Mouse (Mus musculus) heart, embryonic 12.5 days (tissue): ENCODE results near the gene Ak2. TPM values are rescaled to one million over a fixed set of nuclear protein-coding genes. Genes with fewer than 3 reads are reported as not detected.
A peak's percentile ranks its signal among the peaks of the same experiment; 100 is the strongest.

ENCODE experiments used
- ATAC-seq: fragments of 200-750 bp; cut with Nextera tagmentation; 2 replicates; pipeline ENCODE4 v1.8.0; 2017; ENCODE audit warnings: moderate TSS enrichment, moderate library complexity; ENCODE audit not compliant: insufficient number of reproducible peaks, low FRiP score
- H3K27ac ChIP-seq: fragments of 300-500 bp; sonication (generic); 2 replicates; pipeline ENCODE4 v1.5.1; 2016; ENCODE audit warnings: mild to moderate bottlenecking, moderate library complexity; ENCODE audit not compliant: poor library complexity, severe bottlenecking
- H3K27me3 ChIP-seq: fragments of 300-500 bp; sonication (generic); replicated peaks from 2 replicates; pipeline ENCODE4 v1.6.1; 2016; ENCODE audit warnings: mild to moderate bottlenecking, moderate library complexity
- H3K36me3 ChIP-seq: fragments of 300-500 bp; sonication (generic); 2 replicates; pipeline ENCODE4 v1.6.1; 2016; ENCODE audit warnings: mild to moderate bottlenecking, moderate library complexity
- H3K4me1 ChIP-seq: fragments of 300-500 bp; sonication (generic); replicated peaks from 2 replicates; pipeline ENCODE4 v1.6.1; 2016; ENCODE audit warnings: mild to moderate bottlenecking
- H3K4me2 ChIP-seq: fragments of 300-500 bp; sonication (generic); 2 replicates; pipeline ENCODE4 v1.6.1; 2016; ENCODE audit warnings: mild to moderate bottlenecking, moderate library complexity
- H3K4me3 ChIP-seq: fragments of 300-500 bp; sonication (generic); 2 replicates; pipeline ENCODE4 v1.5.1; 2016; ENCODE audit warnings: mild to moderate bottlenecking
- H3K9ac ChIP-seq: fragments of 300-500 bp; sonication (generic); 2 replicates; pipeline ENCODE4 v1.6.1; 2016; ENCODE audit warnings: mild to moderate bottlenecking, moderate library complexity
- H3K9me3 ChIP-seq: fragments of 300-500 bp; sonication (generic); replicated peaks from 2 replicates; pipeline ENCODE4 v1.6.1; 2016; ENCODE audit warnings: mild to moderate bottlenecking, moderate library complexity
- WGBS: fragments of 180-500 bp; shearing (Covaris S2); methylation state at CpG from one replicate; pipeline ENCODE4 v1.1.7; 2016; 5-methylcytosine and 5-hydroxymethylcytosine counted together
- polyA plus RNA-seq: library from polyadenylated mRNA; unstranded; fragments of >200 nt; fragmentation: Nextera tagmentation; extraction: Ambion mirVana; gene quantifications from 2 replicates; pipeline ENCODE4 v1.2.1, GENCODE M21; 2016

Ak2 gene
- polyA plus RNA-seq, 1 experiment from 2014 or later: 167 TPM

DNA sequence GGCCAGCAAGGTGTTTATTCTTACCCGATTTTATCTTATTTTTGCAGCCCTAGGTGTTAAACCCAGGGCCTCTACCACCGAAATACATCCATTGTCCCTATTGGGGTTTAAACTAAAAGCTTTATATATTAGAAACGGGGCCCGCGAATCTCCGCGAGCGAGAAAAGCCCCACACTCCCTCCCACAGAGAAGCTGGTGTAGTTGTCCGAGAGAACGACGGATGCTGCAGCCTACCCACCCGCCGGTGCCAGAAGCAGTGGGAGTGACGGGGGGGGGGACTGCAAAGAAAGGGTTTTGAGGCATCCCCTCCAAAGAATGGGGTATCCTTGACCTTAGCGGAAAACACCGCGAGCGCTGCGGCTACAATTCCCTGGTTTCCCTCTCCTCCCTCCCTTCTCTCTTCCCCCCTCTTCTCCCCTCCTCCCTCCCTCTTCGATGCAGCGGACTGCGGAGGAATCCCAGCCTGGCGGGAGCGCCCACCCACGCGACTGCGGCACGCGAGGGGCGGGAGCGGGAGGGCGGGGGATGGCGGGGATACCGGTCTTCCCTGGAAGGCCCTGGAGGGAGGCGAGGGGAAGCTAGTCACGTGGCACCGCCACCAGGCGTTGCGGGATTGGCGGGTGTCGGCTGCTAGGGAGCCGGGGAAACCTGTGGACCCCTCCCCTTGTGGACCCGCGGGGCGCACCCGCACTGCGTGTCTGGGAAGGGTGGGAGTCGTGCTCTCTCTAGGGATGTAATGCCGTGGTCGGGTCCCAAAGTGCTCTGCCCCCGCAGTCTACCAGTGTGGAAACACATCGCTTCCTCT lies 56.9 kb downstream of the Ak2 start:
- WGBS: under 1% methylated on average over 47 of the region's 52 CpGs
- peaks cover 34% of the 10 kb centered on the region for H3K27me3 ChIP-seq
- peak; percentile 84 for ATAC-seq

DNA sequence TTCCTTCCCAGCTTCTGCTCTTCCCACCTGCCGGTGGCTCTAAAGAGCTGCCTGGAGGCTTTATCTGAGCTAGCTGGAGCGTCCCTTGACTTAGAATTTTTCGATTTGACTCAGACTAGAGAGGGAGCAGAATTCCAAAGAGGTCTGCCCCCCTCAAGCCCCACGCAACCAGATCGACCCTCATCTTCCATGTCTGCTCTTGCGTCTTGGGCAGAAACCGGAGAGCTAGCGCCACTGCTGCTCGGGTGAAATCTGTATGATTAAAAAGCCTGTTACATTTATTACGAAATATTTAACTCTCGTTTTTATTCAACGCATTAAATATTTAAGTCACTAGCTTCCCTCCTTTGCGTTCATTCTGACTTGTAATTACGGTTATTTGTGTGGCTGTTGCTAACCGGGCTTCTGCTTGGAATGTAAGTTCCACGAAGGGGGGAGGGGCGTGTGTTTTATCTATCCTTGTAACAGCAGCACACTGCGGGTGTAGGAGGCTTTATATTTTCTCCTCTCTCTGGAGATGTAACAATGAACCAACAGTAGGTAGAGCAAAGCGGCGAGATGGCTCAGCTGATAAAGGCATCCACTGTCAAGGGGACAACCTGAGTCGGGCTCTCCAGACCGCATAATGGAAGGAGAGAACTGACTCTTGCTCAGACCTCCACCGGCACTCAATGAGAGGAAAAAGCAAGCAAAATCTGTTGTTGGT lies 57.7 kb downstream of the Ak2 start:
- H3K27ac ChIP-seq: peak overlapping the region; percentile 47; the same call in 1 of the 2 replicates
- WGBS: 3% methylated on average over 23 of the region's 23 CpGs
- no peaks in the 10 kb centered on the region for H3K9me3 ChIP-seq
- peak overlapping the region; percentile 60 for H3K4me3 ChIP-seq
- H3K4me1 ChIP-seq: peaks cover 25% of the 10 kb centered on the region
- peak overlapping the region; percentile 64 for H3K9ac ChIP-seq
- no peaks in the 10 kb centered on the region for H3K36me3 ChIP-seq
- peaks cover 34% of the 10 kb centered on the region for H3K27me3 ChIP-seq
- H3K4me2 ChIP-seq: peak overlapping the region; percentile 97
- no peak for ATAC-seq

More for the DNA sequence above, 56.9 kb downstream of the Ak2 start:
- H3K9ac ChIP-seq: peak overlapping the region; percentile 64
- H3K4me1 ChIP-seq: peaks cover 25% of the 10 kb centered on the region
- peak overlapping the region; percentile 97 for H3K4me2 ChIP-seq
- H3K4me3 ChIP-seq: peak overlapping the region; percentile 60
- no peaks in the 10 kb centered on the region for H3K36me3 ChIP-seq
- H3K9me3 ChIP-seq: no peaks in the 10 kb centered on the region
- peak overlapping the region; percentile 47; the same call in 1 of the 2 replicates for H3K27ac ChIP-seq

DNA sequence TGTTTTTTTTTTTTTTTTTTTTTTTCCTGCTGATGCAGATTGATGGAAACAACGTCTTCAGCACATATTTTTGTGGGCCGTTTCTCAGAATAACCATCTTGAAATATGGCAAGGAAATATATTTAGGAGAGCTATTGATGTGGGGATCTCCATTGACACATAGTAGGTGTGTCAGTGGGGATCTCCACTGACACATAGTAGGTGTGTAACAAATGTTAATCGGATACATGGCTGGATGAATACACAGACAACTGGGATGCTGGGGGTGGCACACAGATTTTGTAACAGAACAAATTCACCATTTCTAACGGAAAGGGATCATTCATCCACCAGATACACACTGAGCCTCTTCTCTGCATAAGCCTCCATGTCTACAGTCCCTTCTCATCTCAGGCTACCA lies 58.6 kb downstream of the Ak2 start:
- peaks cover 25% of the 10 kb centered on the region for H3K4me1 ChIP-seq
- peaks cover 32% of the 10 kb centered on the region for H3K27me3 ChIP-seq
- H3K9ac ChIP-seq: no peak overlapping the region
- WGBS: 70% methylated on average over 4 of the region's 4 CpGs
- no peak overlapping the region for H3K27ac ChIP-seq
- H3K4me2 ChIP-seq: no peak overlapping the region
- ATAC-seq: no peak
- H3K4me3 ChIP-seq: no peak overlapping the region
- H3K9me3 ChIP-seq: no peaks in the 10 kb centered on the region
- no peaks in the 10 kb centered on the region for H3K36me3 ChIP-seq

DNA sequence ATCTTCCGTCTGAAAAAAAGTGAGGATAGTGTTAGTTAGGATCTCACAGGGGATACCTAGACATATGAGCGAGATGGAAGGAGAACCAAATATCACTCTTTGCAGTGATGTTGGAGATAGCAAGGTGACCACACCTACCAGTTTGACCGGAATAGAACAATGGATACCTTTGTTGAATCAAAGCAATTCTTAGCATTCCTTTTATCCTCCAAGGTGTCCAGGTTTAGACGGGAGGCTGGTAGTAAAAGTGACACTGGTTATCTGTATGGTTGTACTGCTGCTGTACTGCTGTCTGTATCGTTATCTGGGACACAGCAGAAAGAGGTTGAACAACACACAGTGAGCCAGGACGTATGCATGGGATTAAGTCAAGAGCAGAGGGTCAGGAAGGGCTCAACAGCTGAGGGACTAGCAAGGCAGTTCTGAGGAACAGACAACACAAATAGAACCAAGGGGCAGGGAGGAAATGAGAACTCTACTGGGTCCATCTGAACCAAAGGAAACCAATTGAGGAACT lies 59.2 kb downstream of the Ak2 start:
- Histone ChIP-seq H3K27me3 (peaks cover 26% of the 10 kb centered on the region), H3K4me3 (no peak overlapping the region), H3K36me3 (no peaks in the 10 kb centered on the region), H3K4me2 (peak overlapping the region; percentile 28; the same call in 1 of the 2 replicates), H3K27ac (no peak overlapping the region), H3K9me3 (no peaks in the 10 kb centered on the region), H3K9ac (no peak overlapping the region), H3K4me1 (peaks cover 25% of the 10 kb centered on the region)
- no peak for ATAC-seq
- 40% methylated on average over 6 of the region's 6 CpGs for WGBS

DNA sequence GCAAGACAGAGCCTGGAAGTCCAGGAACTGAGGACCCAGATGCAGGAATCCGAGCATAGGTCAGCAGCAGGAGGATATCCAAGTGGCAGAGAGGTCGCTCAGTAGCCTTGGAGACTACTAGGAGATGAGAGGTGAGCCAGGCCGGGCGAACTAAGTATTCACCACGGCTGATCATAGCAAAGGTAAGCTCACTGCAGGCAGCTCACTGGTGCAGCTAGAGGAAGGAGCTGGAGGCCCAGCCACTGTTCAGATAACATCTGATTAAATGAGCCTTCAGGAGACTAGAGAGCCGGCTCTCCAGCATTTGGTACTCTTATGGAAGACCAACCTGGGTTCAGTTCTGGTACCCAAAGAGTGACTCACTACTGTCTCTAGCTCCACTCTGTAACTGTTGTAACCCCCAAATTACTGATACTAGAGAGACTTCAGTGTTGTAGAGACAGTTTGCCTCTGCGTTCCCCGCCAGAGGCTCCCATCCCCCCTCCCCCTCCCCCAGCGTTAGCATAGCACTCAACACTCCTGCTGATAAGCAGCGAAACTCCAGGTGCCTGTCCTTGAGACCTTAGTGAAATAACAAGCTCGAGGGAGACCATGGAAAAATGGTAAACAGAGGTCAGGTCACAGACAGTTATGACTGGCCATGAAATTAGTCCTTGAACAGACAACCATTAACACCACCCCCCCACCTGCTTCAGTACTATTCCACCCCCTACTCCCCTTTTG lies 59.9 kb downstream of the Ak2 start:
- Histone ChIP-seq H3K9ac (no peak overlapping the region), H3K36me3 (no peaks in the 10 kb centered on the region), H3K4me3 (no peak overlapping the region), H3K4me1 (peaks cover 25% of the 10 kb centered on the region), H3K4me2 (peak overlapping the region; percentile 28; the same call in 1 of the 2 replicates), H3K27ac (no peak overlapping the region), H3K9me3 (no peaks in the 10 kb centered on the region), H3K27me3 (peaks cover 19% of the 10 kb centered on the region)
- 7% methylated on average over 11 of the region's 11 CpGs for WGBS
- no peak for ATAC-seq

DNA sequence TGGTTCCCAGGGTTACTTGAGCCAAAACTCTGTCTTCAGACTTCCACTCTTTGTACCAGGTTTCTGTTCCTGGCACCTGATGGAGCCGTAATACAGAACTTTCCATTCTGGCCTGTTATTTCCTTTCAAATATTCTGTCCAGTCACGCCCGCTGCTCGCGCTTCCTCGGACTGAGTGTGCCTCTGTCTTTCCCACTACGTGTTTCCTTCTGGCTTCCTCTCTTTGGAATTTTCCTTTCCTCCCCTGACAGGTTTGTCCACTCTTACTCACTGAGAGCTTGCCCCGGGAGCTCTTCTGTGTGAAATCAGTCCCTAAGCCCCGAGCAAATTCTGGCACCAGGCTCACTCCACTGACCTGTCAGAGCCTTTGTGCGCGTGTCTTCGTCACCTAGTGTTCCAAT lies 63.0 kb downstream of the Ak2 start:
- no peaks in the 10 kb centered on the region for H3K9me3 ChIP-seq
- no peak overlapping the region for H3K4me3 ChIP-seq
- H3K36me3 ChIP-seq: no peaks in the 10 kb centered on the region
- H3K9ac ChIP-seq: no peak overlapping the region
- no peak overlapping the region for H3K4me2 ChIP-seq
- ATAC-seq: no peak
- peaks cover 25% of the 10 kb centered on the region for H3K4me1 ChIP-seq
- H3K27me3 ChIP-seq: peaks cover 6% of the 10 kb centered on the region; the same call in 1 of the 2 replicates
- WGBS: 85% methylated on average over 12 of the region's 12 CpGs
- no peak overlapping the region for H3K27ac ChIP-seq

DNA sequence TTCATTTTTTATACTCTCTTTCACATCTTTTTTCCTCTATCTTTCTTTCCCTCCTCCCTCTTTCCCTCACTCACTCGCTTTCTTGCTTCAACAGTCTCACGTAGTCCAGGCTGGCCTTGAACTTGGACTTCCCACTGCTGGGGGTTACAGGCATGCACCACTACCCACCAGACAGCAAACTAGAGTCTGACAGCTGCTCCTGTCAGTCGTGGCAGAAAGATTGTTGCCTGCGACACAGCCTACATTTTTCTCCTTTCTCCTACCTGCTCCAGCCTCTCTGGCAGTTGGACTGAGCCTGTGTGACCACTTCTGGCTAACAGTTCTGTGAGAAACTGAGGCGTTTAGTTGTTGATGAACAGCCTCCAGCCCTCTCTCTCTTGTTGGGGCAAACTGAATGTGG lies 63.8 kb downstream of the Ak2 start:
- Histone ChIP-seq H3K4me2 (no peak overlapping the region), H3K9me3 (no peaks in the 10 kb centered on the region), H3K27me3 (peaks cover 4% of the 10 kb centered on the region; the same call in 1 of the 2 replicates), H3K36me3 (no peaks in the 10 kb centered on the region), H3K27ac (no peak overlapping the region), H3K9ac (no peak overlapping the region), H3K4me3 (no peak overlapping the region), H3K4me1 (peaks cover 24% of the 10 kb centered on the region)
- 81% methylated on average over 5 of the region's 5 CpGs for WGBS
- no peak for ATAC-seq

DNA sequence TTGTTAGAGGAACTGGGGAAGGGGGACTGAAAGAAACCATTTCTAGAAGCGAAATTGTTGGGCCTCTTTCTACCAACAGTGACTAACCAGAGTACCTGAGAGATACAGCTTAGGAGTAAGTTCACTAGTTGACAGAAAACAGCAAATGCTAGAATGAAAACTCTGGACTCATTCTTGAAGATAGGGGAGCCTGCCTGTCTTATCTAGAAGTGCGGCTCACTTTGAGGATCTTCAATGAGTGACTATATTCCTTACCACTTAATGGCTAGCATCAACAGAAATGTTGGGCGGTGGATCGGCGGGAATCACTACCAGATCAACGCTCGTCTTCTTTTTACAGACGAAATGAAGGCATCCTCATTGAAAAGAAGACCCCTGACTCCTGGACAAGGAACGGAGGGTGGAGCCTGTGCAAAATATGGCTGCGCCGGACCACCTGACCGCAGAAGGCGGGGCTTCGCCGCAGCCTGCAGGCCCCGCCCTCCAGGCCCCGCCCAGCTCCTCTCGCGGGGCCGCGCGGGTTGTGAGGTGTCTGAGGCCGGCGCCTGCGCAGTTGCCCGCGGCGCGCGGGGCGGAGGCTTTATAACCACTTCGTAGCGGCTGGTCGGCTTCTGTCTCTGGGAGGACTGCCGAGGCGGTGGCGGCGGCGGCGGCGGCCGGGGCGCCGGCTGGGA lies 65.9 kb downstream of the Ak2 start:
- peak overlapping the region; percentile 79 for H3K27ac ChIP-seq
- peak overlapping the region; percentile 100 for H3K4me2 ChIP-seq
- H3K4me3 ChIP-seq: peak overlapping the region; percentile 78
- 2% methylated on average over 44 of the region's 44 CpGs for WGBS
- H3K9me3 ChIP-seq: no peaks in the 10 kb centered on the region
- peak overlapping the region; percentile 90 for H3K9ac ChIP-seq
- H3K36me3 ChIP-seq: no peaks in the 10 kb centered on the region
- H3K4me1 ChIP-seq: peaks cover 9% of the 10 kb centered on the region
- peak; percentile 97 for ATAC-seq
- no peaks in the 10 kb centered on the region for H3K27me3 ChIP-seq

DNA sequence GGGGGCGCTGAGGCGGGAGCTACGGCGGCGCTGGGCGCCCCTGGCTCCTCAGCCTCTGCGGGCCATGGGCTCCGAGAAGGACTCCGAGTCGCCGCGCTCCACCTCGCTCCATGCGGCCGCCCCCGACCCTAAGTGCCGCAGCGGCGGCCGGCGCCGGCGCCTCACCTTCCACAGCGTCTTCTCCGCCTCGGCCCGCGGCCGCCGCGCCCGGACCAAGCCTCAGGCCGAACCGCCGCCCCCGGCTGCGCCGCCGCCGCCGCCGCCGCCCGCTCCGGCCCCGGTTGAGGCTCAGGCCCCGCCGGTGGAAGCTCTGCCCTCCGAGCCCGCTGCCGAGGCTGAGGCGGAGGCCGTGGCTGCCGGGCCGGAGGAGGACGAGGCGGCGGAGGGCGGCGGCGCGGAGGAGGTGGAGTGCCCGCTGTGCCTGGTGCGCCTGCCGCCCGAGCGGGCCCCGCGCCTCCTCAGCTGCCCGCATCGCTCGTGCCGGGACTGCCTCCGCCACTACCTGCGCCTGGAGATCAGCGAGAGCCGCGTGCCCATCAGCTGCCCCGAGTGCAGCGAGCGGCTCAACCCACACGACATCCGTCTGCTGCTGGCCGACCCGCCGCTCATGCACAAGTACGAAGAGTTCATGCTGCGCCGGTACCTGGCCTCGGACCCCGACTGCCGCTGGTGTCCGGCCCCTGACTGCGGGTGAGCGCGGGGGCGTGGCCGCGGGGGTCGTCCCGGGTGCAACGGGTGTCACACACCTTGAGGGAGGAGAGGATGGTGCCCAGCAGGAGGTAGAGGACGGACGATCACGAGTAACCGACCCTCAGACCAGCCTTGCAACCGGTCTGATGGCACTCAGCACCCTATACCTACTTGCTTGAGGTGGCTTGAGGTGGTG lies 66.7 kb downstream of the Ak2 start, which contains the start of gene Rnf19b:
Gene Rnf19b (plus strand): TSS at position 65 of the 886 bp plus-strand sequence.
- H3K36me3 ChIP-seq: no peaks in the 10 kb centered on the region
- WGBS: under 1% methylated on average over 86 of the region's 107 CpGs
- H3K27me3 ChIP-seq: no peaks in the 10 kb centered on the region
- peak within 1 kb of the TSS; percentile 100 for H3K4me2 ChIP-seq
- peaks cover 12% of the 10 kb centered on the region for H3K4me1 ChIP-seq
- peak within 1 kb of the TSS; percentile 90 for H3K9ac ChIP-seq
- ATAC-seq: peak; percentile 72
- peak within 1 kb of the TSS; percentile 79 for H3K27ac ChIP-seq
- no peaks in the 10 kb centered on the region for H3K9me3 ChIP-seq
- peak within 1 kb of the TSS; percentile 78 for H3K4me3 ChIP-seq
